ENCODE assay signal across 1 mouse cellular context in the genomic region with DNA sequence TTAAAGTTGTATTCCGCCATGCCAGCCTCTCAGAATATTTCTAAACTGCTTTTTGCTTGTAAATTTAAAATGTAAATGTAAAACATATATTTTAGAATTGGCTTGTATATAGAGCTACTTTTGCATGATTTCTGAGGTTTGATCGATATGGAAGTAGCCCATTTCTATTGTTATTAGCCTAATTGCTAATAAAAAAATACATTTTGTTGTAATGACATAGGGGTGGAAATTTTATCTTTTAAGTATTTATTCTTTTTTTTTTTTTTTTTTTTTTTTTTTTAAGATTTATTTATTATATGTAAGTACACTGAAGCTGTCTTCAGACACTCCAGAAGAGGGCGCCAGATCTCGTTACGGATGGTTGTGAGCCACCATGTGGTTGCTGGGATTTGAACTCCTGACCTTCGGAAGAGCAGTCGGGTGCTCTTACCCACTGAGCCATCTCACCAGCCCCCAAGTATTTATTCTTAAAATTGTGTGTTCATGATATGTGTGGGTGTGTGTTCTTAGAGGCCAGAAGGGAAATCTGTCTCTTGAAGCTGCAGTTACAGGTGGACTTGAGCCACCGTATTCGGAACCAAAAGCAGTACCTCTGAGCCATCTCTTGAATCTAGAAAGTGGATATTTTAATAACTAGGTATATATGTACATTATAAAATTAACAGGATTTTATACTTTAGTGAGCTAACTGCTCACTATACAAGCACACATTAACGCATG.
TF ChIP-seq lines count a peak whose summit lies in the region.

No protein-coding gene starts in this region.

TF ChIP-seq in ES-E14, 5 proteins besides CTCF, POLR2A, EP300 and RAD21:
- peak; percentile 78 for TF ChIP-seq ZNF384 (IDR thresholded peaks at IDR 0.05; ENCODE audit: low read depth, low read length)
